Mouse (Mus musculus): Measurements from ENCODE around the gene Fbxo24.

GRCm38 (mm10) chr5:137623937-137624530 is 4.8 kb downstream of the Fbxo24 start:
- TF ChIP-seq CTCF (IDR thresholded peaks at IDR 0.05; ENCODE audit: borderline replicate concordance, insufficient read depth, low read depth, low read length): no peak
- no peak for TF ChIP-seq POLR2A (IDR thresholded peaks at IDR 0.05; ENCODE audit: borderline replicate concordance, insufficient read depth, low read length)

All from cerebellum, adult 2 months (tissue).